In the genomic region with DNA sequence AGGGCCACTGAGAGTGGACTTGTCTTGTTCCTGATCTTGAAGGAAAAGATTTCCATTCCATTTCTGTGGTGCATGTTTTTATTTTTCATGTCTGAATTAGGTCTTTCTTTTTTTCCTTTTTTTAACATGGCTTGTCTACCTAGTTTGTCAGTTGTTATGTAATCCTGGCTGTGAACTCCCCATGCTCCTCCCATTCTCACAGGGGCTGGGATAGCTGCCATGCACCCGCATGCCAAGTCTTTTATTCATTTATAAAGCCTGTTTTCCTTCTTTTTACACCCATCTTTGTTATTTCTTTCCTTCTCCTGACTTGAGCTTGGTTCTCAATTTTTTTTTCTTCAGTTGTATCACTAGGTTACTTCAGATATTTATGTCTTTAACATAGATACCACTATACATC, we compare ENCODE assay signal across 10 mouse cellular contexts.
DNase-seq lines count a peak whose midpoint lies in the region; ATAC-seq lines count a peak whose summit lies in the region.
"Had no signal": no experiment of that assay in that cellular context is flagged by ENCODE, and none has a peak within 500 bp of the region (broad histone marks: within the 10 kb centered on the region; RNA-seq: fewer than 3 reads in every experiment).

No protein-coding gene starts in this region.

- intact Hi-C loops in gastrocnemius, postnatal 14 days (cut with DNase I; ENCODE audit: low total_unique reads) = no loop called here

- peak; percentile 24 for DNase-seq in gastrocnemius, adult 18-20 months (ENCODE audit: low spot score)
- DNase-seq in gastrocnemius, postnatal 14 days = no peak
- DNase-seq in layer of hippocampus, adult 9-11 months = peak; percentile 29
- DNase-seq in layer of hippocampus, adult 9-10 months (ENCODE audit: low spot score) = no peak
- DNase-seq in fibroblast of lung, adult 2 months (ENCODE audit: low read depth) = peak; percentile 73
- DNase-seq in lung, postnatal 14 days = peak; percentile 31
- DNase-seq: liver, embryonic 13.5 days; thymus, postnatal 36 days had no signal

- ATAC-seq in megakaryocyte progenitor cell, adult 5-6 weeks (replicated peaks; ENCODE audit: poor library complexity) = no peak
- ATAC-seq: midbrain, embryonic 13.5 days had no signal

Comparison
In these comparisons a context has a peak if more than half of its experiments do, and no peak if none do; other contexts are left out.
1. DNase-seq: peak in gastrocnemius, adult 18-20 months (single experiment), layer of hippocampus, adult 9-11 months (single experiment), fibroblast of lung, adult 2 months (single experiment) and lung, postnatal 14 days (single experiment); none in gastrocnemius, postnatal 14 days (single experiment) and layer of hippocampus, adult 9-10 months (single experiment).